Mouse (Mus musculus) lung, adult 2 months (tissue): ENCODE measurements at regions not wholly inside any gene's neighbourhood (a gene's known extent, or its start where the extent isn't known, plus 50 kb on each side); places are given as distances from the start of the nearest gene placed in this dataset.

Source experiments
- CTCF ChIP-seq: fragments of 200-500 bp; IDR thresholded peaks from 2 replicates; pipeline ENCODE4 v1.5.1; 2011; ENCODE audit warnings: mild to moderate bottlenecking, low read length, control low read depth; ENCODE audit not compliant: insufficient read depth
- POLR2A ChIP-seq: fragments of 200-500 bp; IDR thresholded peaks from 2 replicates; pipeline ENCODE4 v1.6.1; 2011; ENCODE audit warnings: low read depth, mild to moderate bottlenecking, control low read depth, low read length, borderline replicate concordance; ENCODE audit errors: extremely low read depth

DNA sequence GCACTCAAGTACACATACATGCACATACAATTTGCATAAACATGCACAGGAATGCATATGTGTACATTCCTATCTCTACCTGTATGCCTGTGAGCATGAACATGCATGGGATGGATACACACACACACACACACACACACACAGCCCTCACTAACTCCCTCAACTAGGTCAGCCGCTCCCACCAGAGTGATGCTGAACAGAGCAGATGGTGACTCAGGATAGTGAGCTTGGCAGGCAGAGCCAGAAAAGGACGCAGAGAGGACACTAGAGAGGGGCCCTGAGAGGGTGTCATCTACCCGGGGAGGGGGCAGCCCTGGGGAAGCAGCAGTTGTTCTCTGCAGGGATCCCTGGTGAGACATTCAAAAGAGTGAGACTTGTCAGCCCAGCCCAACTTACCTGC lies 85.6 kb upstream of the Nectin1 start:
- TF ChIP-seq CTCF (no peak), POLR2A (no peak)
